Mouse (Mus musculus): ENCODE measurements around the gene Pou2af1. TPM values are rescaled to one million over a fixed set of nuclear protein-coding genes. Genes with fewer than 3 reads are reported as not detected.

Pou2af1 gene
- polyA plus RNA-seq (2014; fragmentation: Nextera tagmentation; extraction: Ambion mirVana) = 0.10 TPM in 1 of 2 replicates, not detected in the other

GRCm38 (mm10) chr9:51213023-51213728 is at the start of gene Pou2af1:
TSS of gene Pou2af1 (plus strand) at chr9:51213708.
- no peaks in the 10 kb centered on the region for H3K4me1 ChIP-seq (ENCODE audit: control insufficient read depth, insufficient read depth, low read length)
- WGBS = 80% methylated on average over 20 of the region's 20 CpGs
- H3K36me3 ChIP-seq (ENCODE audit: control insufficient read depth, insufficient read depth, low read length) = no peaks in the 10 kb centered on the region
- no peaks in the 10 kb centered on the region for H3K27me3 ChIP-seq (replicated peaks; ENCODE audit: control insufficient read depth, insufficient read depth, low read length)
- no peak within 1 kb of the TSS for H3K4me3 ChIP-seq (ENCODE audit: low read depth, low read length)
- no peak within 1 kb of the TSS for H3K4me2 ChIP-seq (ENCODE audit: low read depth, low read length)
- DNase-seq (ENCODE audit: low spot score) = no peak
- no peaks in the 10 kb centered on the region for H3K9me3 ChIP-seq (ENCODE audit: control insufficient read depth, low read length)
- H3K9ac ChIP-seq (ENCODE audit: low read depth, low read length) = no peak within 1 kb of the TSS
- ATAC-seq (ENCODE audit: low read depth) = no peak
- no peak within 1 kb of the TSS for H3K27ac ChIP-seq (replicated peaks; ENCODE audit: low read depth, low read length)

GRCm38 (mm10) chr9:51163989-51164388 is 49.5 kb upstream of the Pou2af1 start:
- 68% methylated on average over 5 of the region's 5 CpGs for WGBS
- Histone ChIP-seq H3K27me3 (replicated peaks; ENCODE audit: control insufficient read depth, insufficient read depth, low read length) (peaks cover 20% of the 10 kb centered on the region; the same call in 1 of the 2 replicates), H3K9me3 (ENCODE audit: control insufficient read depth, low read length) (no peaks in the 10 kb centered on the region), H3K9ac (ENCODE audit: low read depth, low read length) (no peak overlapping the region), H3K4me3 (ENCODE audit: low read depth, low read length) (no peak overlapping the region), H3K4me2 (ENCODE audit: low read depth, low read length) (no peak overlapping the region), H3K4me1 (ENCODE audit: control insufficient read depth, insufficient read depth, low read length) (peaks cover 5% of the 10 kb centered on the region; the same call in 1 of the 2 replicates), H3K27ac (replicated peaks; ENCODE audit: low read depth, low read length) (no peak overlapping the region), H3K36me3 (ENCODE audit: control insufficient read depth, insufficient read depth, low read length) (no peaks in the 10 kb centered on the region)
- no peak for DNase-seq (ENCODE audit: low spot score)
- ATAC-seq (ENCODE audit: low read depth) = no peak

GRCm38 (mm10) chr9:51165312-51166180 is 48.0 kb upstream of the Pou2af1 start, which contains the start of gene Gm32742:
TSS of gene Gm32742 (minus strand) at chr9:51165517.
- H3K9ac ChIP-seq (ENCODE audit: low read depth, low read length) = no peak within 1 kb of the TSS
- WGBS = 47% methylated on average over 6 of the region's 6 CpGs
- no peaks in the 10 kb centered on the region for H3K9me3 ChIP-seq (ENCODE audit: control insufficient read depth, low read length)
- H3K27me3 ChIP-seq (replicated peaks; ENCODE audit: control insufficient read depth, insufficient read depth, low read length) = peaks cover 9% of the 10 kb centered on the region; the same call in 1 of the 2 replicates
- H3K4me2 ChIP-seq (ENCODE audit: low read depth, low read length) = no peak within 1 kb of the TSS
- no peaks in the 10 kb centered on the region for H3K36me3 ChIP-seq (ENCODE audit: control insufficient read depth, insufficient read depth, low read length)
- no peak for ATAC-seq (ENCODE audit: low read depth)
- peaks cover 5% of the 10 kb centered on the region; the same call in 1 of the 2 replicates for H3K4me1 ChIP-seq (ENCODE audit: control insufficient read depth, insufficient read depth, low read length)
- no peak for DNase-seq (ENCODE audit: low spot score)
- H3K27ac ChIP-seq (replicated peaks; ENCODE audit: low read depth, low read length) = no peak within 1 kb of the TSS
- no peak within 1 kb of the TSS for H3K4me3 ChIP-seq (ENCODE audit: low read depth, low read length)

GRCm38 (mm10) chr9:51167954-51168353 is 45.6 kb upstream of the Pou2af1 start:
- Histone ChIP-seq H3K27me3 (replicated peaks; ENCODE audit: control insufficient read depth, insufficient read depth, low read length) (no peaks in the 10 kb centered on the region), H3K36me3 (ENCODE audit: control insufficient read depth, insufficient read depth, low read length) (no peaks in the 10 kb centered on the region), H3K4me1 (ENCODE audit: control insufficient read depth, insufficient read depth, low read length) (peaks cover 5% of the 10 kb centered on the region; the same call in 1 of the 2 replicates), H3K4me2 (ENCODE audit: low read depth, low read length) (no peak overlapping the region), H3K4me3 (ENCODE audit: low read depth, low read length) (no peak overlapping the region), H3K27ac (replicated peaks; ENCODE audit: low read depth, low read length) (no peak overlapping the region), H3K9me3 (ENCODE audit: control insufficient read depth, low read length) (no peaks in the 10 kb centered on the region), H3K9ac (ENCODE audit: low read depth, low read length) (no peak overlapping the region)
- DNase-seq (ENCODE audit: low spot score) (peak; percentile 57), ATAC-seq (ENCODE audit: low read depth) (peak; percentile 75)
- 57% methylated on average over 11 of the region's 11 CpGs for WGBS

- Histone ChIP-seq H3K4me1 (ENCODE audit: control insufficient read depth, insufficient read depth, low read length) (peaks cover 5% of the 10 kb centered on the region; the same call in 1 of the 2 replicates), H3K9me3 (ENCODE audit: control insufficient read depth, low read length) (no peaks in the 10 kb centered on the region), H3K27me3 (replicated peaks; ENCODE audit: control insufficient read depth, insufficient read depth, low read length) (no peaks in the 10 kb centered on the region), H3K9ac (ENCODE audit: low read depth, low read length) (no peak overlapping the region), H3K27ac (replicated peaks; ENCODE audit: low read depth, low read length) (0 out of 2 replicates have a peak overlapping the region, but pooled peaks have one; percentile 36), H3K4me3 (ENCODE audit: low read depth, low read length) (no peak overlapping the region), H3K36me3 (ENCODE audit: control insufficient read depth, insufficient read depth, low read length) (no peaks in the 10 kb centered on the region), H3K4me2 (ENCODE audit: low read depth, low read length) (no peak overlapping the region)
- DNase-seq (ENCODE audit: low spot score) (peak; percentile 76), ATAC-seq (ENCODE audit: low read depth) (peak; percentile 83)
- WGBS = 50% methylated on average over 5 of the region's 5 CpGs
Measured at GRCm38 (mm10) chr9:51168698-51169097, 44.8 kb upstream of the Pou2af1 start.

GRCm38 (mm10) chr9:51169133-51169532 is 44.4 kb upstream of the Pou2af1 start:
- no peak overlapping the region for H3K4me3 ChIP-seq (ENCODE audit: low read depth, low read length)

GRCm38 (mm10) chr9:51170298-51170697 is 43.2 kb upstream of the Pou2af1 start:
- no peaks in the 10 kb centered on the region for H3K27me3 ChIP-seq (replicated peaks; ENCODE audit: control insufficient read depth, insufficient read depth, low read length)
- no peak overlapping the region for H3K4me3 ChIP-seq (ENCODE audit: low read depth, low read length)
- 70% methylated on average over 6 of the region's 6 CpGs for WGBS
- no peak for ATAC-seq (ENCODE audit: low read depth)
- peaks cover 5% of the 10 kb centered on the region; the same call in 1 of the 2 replicates for H3K4me1 ChIP-seq (ENCODE audit: control insufficient read depth, insufficient read depth, low read length)
- H3K4me2 ChIP-seq (ENCODE audit: low read depth, low read length) = no peak overlapping the region
- H3K27ac ChIP-seq (replicated peaks; ENCODE audit: low read depth, low read length) = no peak overlapping the region
- H3K36me3 ChIP-seq (ENCODE audit: control insufficient read depth, insufficient read depth, low read length) = no peaks in the 10 kb centered on the region
- no peak for DNase-seq (ENCODE audit: low spot score)
- no peaks in the 10 kb centered on the region for H3K9me3 ChIP-seq (ENCODE audit: control insufficient read depth, low read length)
- H3K9ac ChIP-seq (ENCODE audit: low read depth, low read length) = no peak overlapping the region

More at GRCm38 (mm10) chr9:51169133-51169532, 44.4 kb upstream of the Pou2af1 start:
- 0 out of 2 replicates have a peak overlapping the region, but pooled peaks have one; percentile 36 for H3K27ac ChIP-seq (replicated peaks; ENCODE audit: low read depth, low read length)
- H3K9me3 ChIP-seq (ENCODE audit: control insufficient read depth, low read length) = no peaks in the 10 kb centered on the region
- H3K27me3 ChIP-seq (replicated peaks; ENCODE audit: control insufficient read depth, insufficient read depth, low read length) = no peaks in the 10 kb centered on the region
- ATAC-seq (ENCODE audit: low read depth) (no peak), DNase-seq (ENCODE audit: low spot score) (no peak)
- H3K9ac ChIP-seq (ENCODE audit: low read depth, low read length) = no peak overlapping the region
- H3K4me1 ChIP-seq (ENCODE audit: control insufficient read depth, insufficient read depth, low read length) = peaks cover 5% of the 10 kb centered on the region; the same call in 1 of the 2 replicates
- WGBS = 86% methylated on average over 7 of the region's 7 CpGs
- H3K36me3 ChIP-seq (ENCODE audit: control insufficient read depth, insufficient read depth, low read length) = no peaks in the 10 kb centered on the region
- H3K4me2 ChIP-seq (ENCODE audit: low read depth, low read length) = no peak overlapping the region

- H3K4me2 ChIP-seq (ENCODE audit: low read depth, low read length) = no peak overlapping the region
- H3K4me1 ChIP-seq (ENCODE audit: control insufficient read depth, insufficient read depth, low read length) = no peaks in the 10 kb centered on the region
- DNase-seq (ENCODE audit: low spot score) = peak; percentile 72
- WGBS = 45% methylated on average over 8 of the region's 8 CpGs
- no peaks in the 10 kb centered on the region for H3K9me3 ChIP-seq (ENCODE audit: control insufficient read depth, low read length)
- no peak overlapping the region for H3K27ac ChIP-seq (replicated peaks; ENCODE audit: low read depth, low read length)
- no peak overlapping the region for H3K9ac ChIP-seq (ENCODE audit: low read depth, low read length)
- H3K36me3 ChIP-seq (ENCODE audit: control insufficient read depth, insufficient read depth, low read length) = no peaks in the 10 kb centered on the region
- no peak overlapping the region for H3K4me3 ChIP-seq (ENCODE audit: low read depth, low read length)
- no peaks in the 10 kb centered on the region for H3K27me3 ChIP-seq (replicated peaks; ENCODE audit: control insufficient read depth, insufficient read depth, low read length)
- ATAC-seq (ENCODE audit: low read depth) = no peak
Measured at GRCm38 (mm10) chr9:51174890-51175464, 38.5 kb upstream of the Pou2af1 start.

Data from embryonic facial prominence, embryonic 14.5 days (tissue).